Mouse (Mus musculus) kidney, embryonic 14.5 days (tissue): ENCODE data around the gene 5730507C01Rik. TPM values are rescaled to one million over a fixed set of nuclear protein-coding genes. Genes with fewer than 3 reads are reported as not detected.
"Not testable (repeated sequence)": the region's sequence is repeated elsewhere in the genome, so short reads cannot be mapped to it uniquely, and the experiment has no call there.

ENCODE experiments used
- ATAC-seq: fragments of 200-750 bp; cut with Nextera tagmentation; 2 replicates; pipeline ENCODE4 v1.8.0; 2017; ENCODE audit warnings: moderate number of reproducible peaks, mild to moderate bottlenecking, moderate TSS enrichment, moderate library complexity; ENCODE audit not compliant: low FRiP score, low TSS enrichment
- H3K27ac ChIP-seq: fragments of 300-500 bp; sonication (generic); 2 replicates; pipeline ENCODE4 v1.5.1; 2014; ENCODE audit warnings: low read depth, mild to moderate bottlenecking, low read length, moderate library complexity, mixed read lengths
- H3K27me3 ChIP-seq: fragments of 300-500 bp; sonication (generic); 2 replicates; pipeline ENCODE4 v1.6.1; 2014; ENCODE audit warnings: mild to moderate bottlenecking, low read length; ENCODE audit not compliant: control insufficient read depth, insufficient read depth
- H3K36me3 ChIP-seq: fragments of 300-500 bp; sonication (generic); 2 replicates; pipeline ENCODE4 v1.6.1; 2014; ENCODE audit warnings: low read length, mixed read lengths; ENCODE audit not compliant: control insufficient read depth, insufficient read depth
- H3K4me1 ChIP-seq: fragments of 300-500 bp; sonication (generic); 2 replicates; pipeline ENCODE4 v1.6.1; 2014; ENCODE audit warnings: low read length, mixed read lengths; ENCODE audit not compliant: control insufficient read depth, insufficient read depth
- H3K4me2 ChIP-seq: fragments of 300-500 bp; sonication (generic); replicated peaks from 2 replicates; pipeline ENCODE4 v1.6.1; 2014; ENCODE audit warnings: low read depth, mild to moderate bottlenecking, low read length
- H3K4me3 ChIP-seq: fragments of 300-500 bp; sonication (generic); 2 replicates; pipeline ENCODE4 v1.5.1; 2014; ENCODE audit warnings: mild to moderate bottlenecking, low read length
- H3K9ac ChIP-seq: fragments of 300-500 bp; sonication (generic); 2 replicates; pipeline ENCODE4 v1.6.1; 2014; ENCODE audit warnings: low read depth, mild to moderate bottlenecking, low read length, moderate library complexity
- H3K9me3 ChIP-seq: fragments of 300-500 bp; sonication (generic); 2 replicates; pipeline ENCODE4 v1.6.1; 2016; ENCODE audit warnings: low read length; ENCODE audit not compliant: control insufficient read depth
- WGBS: fragments of 180-500 bp; shearing (Covaris S2); extraction: QIAGEN DNeasy Blood & Tissue Kit; methylation state at CpG from one replicate; pipeline ENCODE4 v1.1.7; 2014; 5-methylcytosine and 5-hydroxymethylcytosine counted together
- polyA plus RNA-seq: library from polyadenylated mRNA; unstranded; fragments of >200 nt; fragmentation: Nextera tagmentation; extraction: Ambion mirVana; gene quantifications from 2 replicates; pipeline ENCODE4 v1.2.1, GENCODE M21; 2014

Gene 5730507C01Rik
- polyA plus RNA-seq: 4.3 and 5.2 TPM in 2 replicates

- no peaks in the 10 kb centered on the region for H3K4me1 ChIP-seq
- H3K9ac ChIP-seq: peak within 1 kb of the TSS; percentile 58
- H3K4me3 ChIP-seq: peak within 1 kb of the TSS; percentile 51
- no peaks in the 10 kb centered on the region for H3K36me3 ChIP-seq
- H3K27me3 ChIP-seq: no peaks in the 10 kb centered on the region
- 3% methylated on average over 36 of the region's 36 CpGs for WGBS
- H3K27ac ChIP-seq: no peak within 1 kb of the TSS
- H3K9me3 ChIP-seq: peaks cover 2% of the 10 kb centered on the region; the same call in 1 of the 2 replicates
- ATAC-seq: peak; percentile 85; the same call in 1 of the 2 replicates
- H3K4me2 ChIP-seq: peak within 1 kb of the TSS; percentile 47
Measured at GRCm38 (mm10) chr12:18514171-18514570, at the start of gene 5730507C01Rik. 5730507C01Rik (plus strand) TSS chr12:18514510.

GRCm38 (mm10) chr12:18514616-18515015, 306 bp downstream of the 5730507C01Rik start:
- not testable (repeated sequence) for H3K27ac ChIP-seq
- WGBS: 4% methylated on average over 48 of the region's 52 CpGs

GRCm38 (mm10) chr12:18515077-18515476, 767 bp downstream of the 5730507C01Rik start:
- not testable (repeated sequence) for H3K27ac ChIP-seq, H3K4me1 ChIP-seq, H3K36me3 ChIP-seq, H3K27me3 ChIP-seq, H3K9me3 ChIP-seq, ATAC-seq
- WGBS: 17% methylated on average over 17 of the region's 17 CpGs
- Histone ChIP-seq H3K4me3 (peak overlapping the region; percentile 51), H3K9ac (0 out of 2 replicates have a peak overlapping the region, but pooled peaks have one; percentile 58), H3K4me2 (peak overlapping the region; percentile 32; the same call in 1 of the 2 replicates)

More at GRCm38 (mm10) chr12:18514616-18515015, 306 bp downstream of the 5730507C01Rik start:
- H3K27me3 ChIP-seq, H3K4me1 ChIP-seq, H3K36me3 ChIP-seq, H3K9me3 ChIP-seq, ATAC-seq: not testable (repeated sequence)
- H3K9ac ChIP-seq: peak overlapping the region; percentile 58
- peak overlapping the region; percentile 47 for H3K4me2 ChIP-seq
- peak overlapping the region; percentile 51 for H3K4me3 ChIP-seq
